Mouse (Mus musculus): ENCODE results near the gene Npc1l1. TPM values are rescaled to one million over a fixed set of nuclear protein-coding genes. Genes with fewer than 3 reads are reported as not detected.

The Npc1l1 gene
- polyA plus RNA-seq, 1 experiment from 2014 or later, result 0.13 TPM

- ATAC-seq (ENCODE audit: insufficient read depth), result no peak
- H3K27me3 ChIP-seq, result no peaks in the 10 kb centered on the region
- no peaks in the 10 kb centered on the region for H3K36me3 ChIP-seq (replicated peaks)
- H3K9ac ChIP-seq, result no peak overlapping the region
- no peaks in the 10 kb centered on the region for H3K4me1 ChIP-seq (replicated peaks)
- no peak overlapping the region for H3K27ac ChIP-seq (replicated peaks)
- H3K4me3 ChIP-seq (replicated peaks), result no peak overlapping the region
- 54% methylated on average over 2 of the region's 2 CpGs for WGBS (ENCODE audit: insufficient replicate concordance)
- no peak overlapping the region for H3K4me2 ChIP-seq
- no peaks in the 10 kb centered on the region for H3K9me3 ChIP-seq (replicated peaks)
Observed at GRCm38 (mm10) chr11:6207090-6207489, 22.9 kb downstream of the Npc1l1 start.

- no peaks in the 10 kb centered on the region for H3K36me3 ChIP-seq (replicated peaks)
- no peak for ATAC-seq (ENCODE audit: insufficient read depth)
- peak overlapping the region; percentile 90; the same call in 1 of the 2 replicates for H3K9ac ChIP-seq
- H3K4me3 ChIP-seq (replicated peaks), result peak overlapping the region; percentile 95
- H3K9me3 ChIP-seq (replicated peaks), result no peaks in the 10 kb centered on the region
- peak overlapping the region; percentile 93 for H3K4me2 ChIP-seq
- no peaks in the 10 kb centered on the region for H3K27me3 ChIP-seq
- H3K27ac ChIP-seq (replicated peaks), result peak overlapping the region; percentile 90; the same call in 1 of the 2 replicates
- 23% methylated on average over 9 of the region's 9 CpGs for WGBS (ENCODE audit: insufficient replicate concordance)
- peaks cover 31% of the 10 kb centered on the region for H3K4me1 ChIP-seq (replicated peaks)
Observed at GRCm38 (mm10) chr11:6200570-6200969, 29.4 kb downstream of the Npc1l1 start.

GRCm38 (mm10) chr11:6200087-6200569 is 29.8 kb downstream of the Npc1l1 start, which contains the start of gene Nudcd3:
Gene Nudcd3, minus strand, starts transcription at chr11:6200415.
- WGBS (ENCODE audit: insufficient replicate concordance), result under 1% methylated on average over 39 of the region's 39 CpGs
- Histone ChIP-seq H3K4me3 (replicated peaks) (peak within 1 kb of the TSS; percentile 95), H3K9me3 (replicated peaks) (no peaks in the 10 kb centered on the region), H3K27me3 (no peaks in the 10 kb centered on the region), H3K9ac (peak within 1 kb of the TSS; percentile 90), H3K4me2 (peak within 1 kb of the TSS; percentile 93), H3K36me3 (replicated peaks) (no peaks in the 10 kb centered on the region), H3K27ac (replicated peaks) (peak within 1 kb of the TSS; percentile 90), H3K4me1 (replicated peaks) (peaks cover 31% of the 10 kb centered on the region)
- ATAC-seq (ENCODE audit: insufficient read depth), result peak; percentile 94

GRCm38 (mm10) chr11:6199410-6200086 is 30.4 kb downstream of the Npc1l1 start, which contains the start of gene A730071L15Rik:
Gene A730071L15Rik, plus strand, starts transcription at chr11:6200029.
- Histone ChIP-seq H3K9me3 (replicated peaks) (no peaks in the 10 kb centered on the region), H3K4me1 (replicated peaks) (peaks cover 31% of the 10 kb centered on the region), H3K4me3 (replicated peaks) (peak within 1 kb of the TSS; percentile 95), H3K9ac (peak within 1 kb of the TSS; percentile 90), H3K4me2 (peak within 1 kb of the TSS; percentile 93), H3K36me3 (replicated peaks) (no peaks in the 10 kb centered on the region), H3K27me3 (no peaks in the 10 kb centered on the region), H3K27ac (replicated peaks) (peak within 1 kb of the TSS; percentile 90)
- under 1% methylated on average over 35 of the region's 35 CpGs for WGBS (ENCODE audit: insufficient replicate concordance)
- peak; percentile 58 for ATAC-seq (ENCODE audit: insufficient read depth)

- Histone ChIP-seq H3K27ac (replicated peaks) (no peak overlapping the region), H3K4me2 (peak overlapping the region; percentile 93), H3K27me3 (no peaks in the 10 kb centered on the region), H3K9ac (no peak overlapping the region), H3K4me1 (replicated peaks) (peaks cover 31% of the 10 kb centered on the region), H3K4me3 (replicated peaks) (peak overlapping the region; percentile 95), H3K9me3 (replicated peaks) (no peaks in the 10 kb centered on the region), H3K36me3 (replicated peaks) (peaks cover 3% of the 10 kb centered on the region; the same call in 1 of the 2 replicates)
- WGBS (ENCODE audit: insufficient replicate concordance), result 47% methylated on average over 4 of the region's 4 CpGs
- no peak for ATAC-seq (ENCODE audit: insufficient read depth)
Observed at GRCm38 (mm10) chr11:6198449-6198848, 31.5 kb downstream of the Npc1l1 start.

- Histone ChIP-seq H3K27me3 (no peaks in the 10 kb centered on the region), H3K4me1 (replicated peaks) (peaks cover 31% of the 10 kb centered on the region), H3K4me2 (no peak overlapping the region), H3K4me3 (replicated peaks) (no peak overlapping the region), H3K36me3 (replicated peaks) (peaks cover 17% of the 10 kb centered on the region), H3K27ac (replicated peaks) (no peak overlapping the region), H3K9ac (no peak overlapping the region), H3K9me3 (replicated peaks) (no peaks in the 10 kb centered on the region)
- no peak for ATAC-seq (ENCODE audit: insufficient read depth)
- WGBS (ENCODE audit: insufficient replicate concordance), result 55% methylated on average over 8 of the region's 8 CpGs
Observed at GRCm38 (mm10) chr11:6196780-6197179, 33.2 kb downstream of the Npc1l1 start.

GRCm38 (mm10) chr11:6187878-6188277 is 42.1 kb downstream of the Npc1l1 start:
- no peak overlapping the region for H3K9ac ChIP-seq
- 2% methylated on average over 2 of the region's 2 CpGs for WGBS (ENCODE audit: insufficient replicate concordance)
- no peak overlapping the region for H3K4me3 ChIP-seq (replicated peaks)
- peaks cover 31% of the 10 kb centered on the region for H3K36me3 ChIP-seq (replicated peaks)
- no peaks in the 10 kb centered on the region for H3K9me3 ChIP-seq (replicated peaks)
- no peak for ATAC-seq (ENCODE audit: insufficient read depth)
- H3K27ac ChIP-seq (replicated peaks), result no peak overlapping the region
- H3K4me2 ChIP-seq, result no peak overlapping the region
- H3K27me3 ChIP-seq, result no peaks in the 10 kb centered on the region
- peaks cover 23% of the 10 kb centered on the region for H3K4me1 ChIP-seq (replicated peaks)

GRCm38 (mm10) chr11:6187399-6187798 is 42.5 kb downstream of the Npc1l1 start:
- H3K9ac ChIP-seq, result no peak overlapping the region
- no peak overlapping the region for H3K27ac ChIP-seq (replicated peaks)
- no peak overlapping the region for H3K4me2 ChIP-seq
- 75% methylated on average over 3 of the region's 3 CpGs for WGBS (ENCODE audit: insufficient replicate concordance)
- H3K9me3 ChIP-seq (replicated peaks), result no peaks in the 10 kb centered on the region
- H3K4me3 ChIP-seq (replicated peaks), result no peak overlapping the region
- ATAC-seq (ENCODE audit: insufficient read depth), result no peak
- H3K27me3 ChIP-seq, result no peaks in the 10 kb centered on the region
- H3K4me1 ChIP-seq (replicated peaks), result peaks cover 25% of the 10 kb centered on the region
- peaks cover 27% of the 10 kb centered on the region for H3K36me3 ChIP-seq (replicated peaks)

GRCm38 (mm10) chr11:6184202-6184935 is 45.6 kb downstream of the Npc1l1 start:
- ATAC-seq (ENCODE audit: insufficient read depth), result peak; percentile 51
- peak overlapping the region; percentile 26; the same call in 1 of the 2 replicates for H3K4me2 ChIP-seq
- no peak overlapping the region for H3K9ac ChIP-seq

GRCm38 (mm10) chr11:6183246-6183645 is 46.7 kb downstream of the Npc1l1 start:
- no peak overlapping the region for H3K4me2 ChIP-seq
- H3K4me3 ChIP-seq (replicated peaks), result no peak overlapping the region
- WGBS (ENCODE audit: insufficient replicate concordance), result 59% methylated on average over 2 of the region's 2 CpGs
- no peaks in the 10 kb centered on the region for H3K9me3 ChIP-seq (replicated peaks)
- no peaks in the 10 kb centered on the region for H3K27me3 ChIP-seq
- no peak for ATAC-seq (ENCODE audit: insufficient read depth)
- no peak overlapping the region for H3K9ac ChIP-seq
- no peak overlapping the region for H3K27ac ChIP-seq (replicated peaks)
- peaks cover 38% of the 10 kb centered on the region for H3K4me1 ChIP-seq (replicated peaks)
- 0 out of 2 replicates have a peak, but pooled peaks cover 3% of the 10 kb centered on the region for H3K36me3 ChIP-seq (replicated peaks)

More at GRCm38 (mm10) chr11:6184202-6184935, 45.6 kb downstream of the Npc1l1 start:
- 20% methylated on average over 11 of the region's 11 CpGs for WGBS (ENCODE audit: insufficient replicate concordance)
- H3K9me3 ChIP-seq (replicated peaks), result no peaks in the 10 kb centered on the region
- peaks cover 28% of the 10 kb centered on the region for H3K4me1 ChIP-seq (replicated peaks)
- no peaks in the 10 kb centered on the region for H3K27me3 ChIP-seq
- no peak overlapping the region for H3K4me3 ChIP-seq (replicated peaks)
- H3K36me3 ChIP-seq (replicated peaks), result peaks cover 12% of the 10 kb centered on the region; the same call in 1 of the 2 replicates
- H3K27ac ChIP-seq (replicated peaks), result 0 out of 2 replicates have a peak overlapping the region, but pooled peaks have one; percentile 48
